Mouse (Mus musculus) C2C12 (cell line): ENCODE results near the gene Cyp4v3. TPM values are rescaled to one million over a fixed set of nuclear protein-coding genes. Genes with fewer than 3 reads are reported as not detected.

Experiments
- H3K27me3 ChIP-seq: one replicate; pipeline ENCODE4 v1.6.1; 2011; ENCODE audit not compliant: control insufficient read depth, insufficient read depth, insufficient read length
- H3K36me3 ChIP-seq: one replicate; pipeline ENCODE4 v1.6.1; 2011; ENCODE audit not compliant: control insufficient read depth, insufficient read depth
- H3K4me3 ChIP-seq: one replicate; pipeline ENCODE4 v1.5.1; 2011; ENCODE audit warnings: mild to moderate bottlenecking, control low read depth; ENCODE audit not compliant: poor library complexity, insufficient read depth, severe bottlenecking
- H3K79me2 ChIP-seq: one replicate; pipeline ENCODE4 v1.6.1; 2011; ENCODE audit not compliant: control insufficient read depth, insufficient read depth
- H3K79me3 ChIP-seq: one replicate; pipeline ENCODE4 v1.6.1; 2011; ENCODE audit warnings: low read depth, control low read depth
- H3ac ChIP-seq: one replicate; pipeline ENCODE3; 2011; ENCODE audit warnings: low read depth; ENCODE audit not compliant: control insufficient read depth, insufficient read length
- CEBPB ChIP-seq: IDR thresholded peaks from one replicate; pipeline ENCODE4 v1.6.1; 2011; ENCODE audit warnings: low read depth, mild to moderate bottlenecking, control low read depth, moderate library complexity
- CTCF ChIP-seq: IDR thresholded peaks from one replicate; pipeline ENCODE4 v1.5.1; 2011; ENCODE audit not compliant: control insufficient read depth, insufficient read depth, insufficient read length
- FOSL1 ChIP-seq: IDR thresholded peaks from one replicate; pipeline ENCODE4 v1.8.0; 2011; ENCODE audit warnings: mild to moderate bottlenecking, low read length; ENCODE audit not compliant: poor library complexity, insufficient read depth, severe bottlenecking
- MAX ChIP-seq: IDR thresholded peaks from one replicate; pipeline ENCODE4 v1.6.1; 2011; ENCODE audit warnings: mild to moderate bottlenecking, control low read depth
- MYOD1 ChIP-seq: IDR thresholded peaks from one replicate; pipeline ENCODE4 v1.6.1; 2011; ENCODE audit warnings: low read depth; ENCODE audit not compliant: control insufficient read depth, insufficient read length
- MYOG ChIP-seq: IDR thresholded peaks from one replicate; pipeline ENCODE4 v1.6.1; 2011; ENCODE audit not compliant: control insufficient read depth, insufficient read length; ENCODE audit errors: extremely low read depth
- USF1 ChIP-seq: IDR thresholded peaks from one replicate; pipeline ENCODE4 v1.6.1; 2011; ENCODE audit warnings: low read depth, mild to moderate bottlenecking, control low read depth, moderate library complexity
- long read RNA-seq, 2 experiments: library from polyadenylated mRNA; unstranded; transcript quantifications; one replicate each; pipeline ENCODE4 v2.0.0; 2019 to 2020
- polyA plus RNA-seq: library from polyadenylated mRNA; unstranded; fragments of >200 nt; fragmentation: generic; extraction: Trizol; gene quantifications from one replicate; pipeline ENCODE4 v1.2.1, GENCODE M21; 2012; ENCODE audit warnings: missing spikeins

Cyp4v3 gene
- 0.07 TPM for polyA plus RNA-seq
- long read RNA-seq, experiment 1, partial matches to known transcripts = 0 of 3 reads
- long read RNA-seq, experiment 1, other reads (novel, unspliced or antisense) = 2 of 3 reads
- long read RNA-seq, experiment 2, partial matches to known transcripts = 0 of 3 reads
- long read RNA-seq, experiment 2, other reads (novel, unspliced or antisense) = 0 of 3 reads

GRCm38 (mm10) chr8:45332685-45333409, at the start of gene Cyp4v3:
Gene Cyp4v3 (minus strand): TSS chr8:45333216.
- TF ChIP-seq FOSL1 = no peak
- Histone ChIP-seq H3K36me3 (no peaks in the 10 kb centered on the region), H3K79me3 (no peaks in the 10 kb centered on the region), H3K27me3 (peaks cover 5% of the 10 kb centered on the region), H3K4me3 (no peak within 1 kb of the TSS), H3ac (no peak within 1 kb of the TSS), H3K79me2 (no peaks in the 10 kb centered on the region)

GRCm38 (mm10) chr8:45381963-45382347, 48.9 kb upstream of the Cyp4v3 start, which contains the start of gene Fam149a:
Gene Fam149a (minus strand): TSS chr8:45382291.
- peaks cover 20% of the 10 kb centered on the region for H3K27me3 ChIP-seq
- no peak for TF ChIP-seq CTCF
- TF ChIP-seq CEBPB = no peak
- no peak for TF ChIP-seq MYOG
- TF ChIP-seq MAX = no peak
- TF ChIP-seq FOSL1 = no peak
- H3K79me2 ChIP-seq = no peaks in the 10 kb centered on the region
- H3K4me3 ChIP-seq = no peak within 1 kb of the TSS
- H3K36me3 ChIP-seq = no peaks in the 10 kb centered on the region
- no peak within 1 kb of the TSS for H3ac ChIP-seq
- H3K79me3 ChIP-seq = no peaks in the 10 kb centered on the region

GRCm38 (mm10) chr8:45381075-45381962, 48.3 kb upstream of the Cyp4v3 start:
- Histone ChIP-seq H3K27me3 (peaks cover 20% of the 10 kb centered on the region), H3K36me3 (no peaks in the 10 kb centered on the region), H3K4me3 (no peak overlapping the region), H3ac (no peak overlapping the region), H3K79me2 (no peaks in the 10 kb centered on the region), H3K79me3 (no peaks in the 10 kb centered on the region)
- TF ChIP-seq MAX = no peak

- Histone ChIP-seq H3K27me3 (peaks cover 20% of the 10 kb centered on the region), H3ac (no peak overlapping the region)
Observed at GRCm38 (mm10) chr8:45380598-45380997, 47.6 kb upstream of the Cyp4v3 start.

GRCm38 (mm10) chr8:45374071-45374470, 41.1 kb upstream of the Cyp4v3 start:
- Histone ChIP-seq H3K27me3 (peaks cover 3% of the 10 kb centered on the region), H3K79me3 (no peaks in the 10 kb centered on the region), H3K79me2 (no peaks in the 10 kb centered on the region), H3K36me3 (no peaks in the 10 kb centered on the region), H3K4me3 (no peak overlapping the region), H3ac (no peak overlapping the region)
- no peak for TF ChIP-seq MAX
- TF ChIP-seq MYOG = no peak
- no peak for TF ChIP-seq CTCF
- no peak for TF ChIP-seq CEBPB
- no peak for TF ChIP-seq MYOD1
- TF ChIP-seq FOSL1 = no peak

More at GRCm38 (mm10) chr8:45380598-45380997, 47.6 kb upstream of the Cyp4v3 start:
- no peaks in the 10 kb centered on the region for H3K36me3 ChIP-seq
- H3K79me3 ChIP-seq = no peaks in the 10 kb centered on the region
- TF ChIP-seq MYOD1 = no peak
- no peak for TF ChIP-seq CEBPB
- TF ChIP-seq MAX = no peak
- no peak for TF ChIP-seq USF1
- no peak for TF ChIP-seq FOSL1
- TF ChIP-seq CTCF = no peak
- no peak for TF ChIP-seq MYOG
- H3K4me3 ChIP-seq = no peak overlapping the region
- no peaks in the 10 kb centered on the region for H3K79me2 ChIP-seq

GRCm38 (mm10) chr8:45367154-45367553, 34.1 kb upstream of the Cyp4v3 start:
- Histone ChIP-seq H3ac (no peak overlapping the region), H3K4me3 (no peak overlapping the region)
- TF ChIP-seq USF1 (no peak), MAX (no peak), MYOD1 (no peak), CTCF (no peak), CEBPB (no peak), MYOG (no peak), FOSL1 (no peak)

More at GRCm38 (mm10) chr8:45367154-45367553, 34.1 kb upstream of the Cyp4v3 start:
- Histone ChIP-seq H3K36me3 (no peaks in the 10 kb centered on the region), H3K79me2 (no peaks in the 10 kb centered on the region), H3K79me3 (no peaks in the 10 kb centered on the region), H3K27me3 (no peaks in the 10 kb centered on the region)
